10 mouse cellular contexts compared by ENCODE assay signal in genomic region chr1:34150416-34151093, GRCm38 (mm10).
DNase-seq lines count a peak whose midpoint lies in the region; ATAC-seq lines count a peak whose summit lies in the region.
"Had no signal": no experiment of that assay in that cellular context is flagged by ENCODE, and none has a peak within 500 bp of the region (broad histone marks: within the 10 kb centered on the region; RNA-seq: fewer than 3 reads in every experiment).

No protein-coding gene starts in this region.

- no peak overlapping the region for H3K4me3 ChIP-seq in hindbrain, embryonic 15.5 days
- no peak overlapping the region for H3K4me3 ChIP-seq in stomach, embryonic 16.5 days (replicated peaks; ENCODE audit: low read length)
- H3K4me3 ChIP-seq: liver, embryonic 15.5 days had no signal

- H3K36me3 ChIP-seq in hindbrain, embryonic 15.5 days, result no peaks in the 10 kb centered on the region
- no peaks in the 10 kb centered on the region for H3K36me3 ChIP-seq in stomach, embryonic 16.5 days (ENCODE audit: control insufficient read depth, insufficient read depth, low read length)
- H3K36me3 ChIP-seq: liver, embryonic 15.5 days had no signal

- H3K4me2 ChIP-seq in hindbrain, embryonic 15.5 days, result no peak overlapping the region
- H3K4me2 ChIP-seq in stomach, embryonic 16.5 days (ENCODE audit: low read depth, low read length), result no peak overlapping the region
- H3K4me2 ChIP-seq: liver, embryonic 15.5 days had no signal

- H3K4me1 ChIP-seq in hindbrain, embryonic 15.5 days (replicated peaks), result no peaks in the 10 kb centered on the region
- H3K4me1 ChIP-seq in stomach, embryonic 16.5 days (ENCODE audit: control insufficient read depth, insufficient read depth, low read length), result peaks cover 4% of the 10 kb centered on the region; the same call in 1 of the 2 replicates
- H3K4me1 ChIP-seq: liver, embryonic 15.5 days had no signal

- no peak overlapping the region for H3K9ac ChIP-seq in hindbrain, embryonic 15.5 days
- no peak overlapping the region for H3K9ac ChIP-seq in stomach, embryonic 16.5 days (ENCODE audit: low read length)
- H3K9ac ChIP-seq: liver, embryonic 15.5 days had no signal

- no peaks in the 10 kb centered on the region for H3K27me3 ChIP-seq in hindbrain, embryonic 15.5 days
- no peaks in the 10 kb centered on the region for H3K27me3 ChIP-seq in stomach, embryonic 16.5 days (ENCODE audit: control insufficient read depth, insufficient read depth, low read length)
- H3K27me3 ChIP-seq: liver, embryonic 15.5 days had no signal

- WGBS in hindbrain, embryonic 15.5 days, result 40% methylated on average over 10 of the region's 10 CpGs
- WGBS in stomach, embryonic 16.5 days, result 44% methylated on average over 10 of the region's 10 CpGs

- ATAC-seq in hindbrain, embryonic 15.5 days (ENCODE audit: low FRiP score, low read depth), result peak; percentile 59
- peak; percentile 87 for ATAC-seq in stomach, embryonic 16.5 days (ENCODE audit: insufficient read depth, low FRiP score)

- H3K9me3 ChIP-seq in hindbrain, embryonic 15.5 days, result no peaks in the 10 kb centered on the region
- H3K9me3 ChIP-seq in stomach, embryonic 16.5 days (replicated peaks; ENCODE audit: control insufficient read depth, low read length), result no peaks in the 10 kb centered on the region
- H3K9me3 ChIP-seq: liver, embryonic 15.5 days had no signal

- H3K27ac ChIP-seq in hindbrain, embryonic 15.5 days (replicated peaks), result peak overlapping the region; percentile 23
- H3K27ac ChIP-seq in stomach, embryonic 16.5 days (ENCODE audit: low read length), result peak overlapping the region; percentile 76
- H3K27ac ChIP-seq: liver, embryonic 15.5 days had no signal

- peak; percentile 22 for DNase-seq in embryo, embryonic 10 days (ENCODE audit: low spot score)
- no peak for DNase-seq in embryo, embryonic 9.5 days (ENCODE audit: extremely low spot score)
- DNase-seq in lung, postnatal 10 days, result peak; percentile 54
- no peak for DNase-seq in lung, postnatal 4 days
- no peak for DNase-seq in adrenal gland, adult 18-20 months (ENCODE audit: low spot score in 2 of 2)
- DNase-seq in MN1 (ENCODE audit: low spot score), result no peak
- DNase-seq: adrenal gland, postnatal 14 days had no signal

Comparison
In these comparisons a context has a peak if more than half of its experiments do, and no peak if none do; other contexts are left out.
1. DNase-seq: peak in embryo, embryonic 10 days (single experiment) and lung, postnatal 10 days (single experiment); none in embryo, embryonic 9.5 days (single experiment), lung, postnatal 4 days (0 of 2), adrenal gland, adult 18-20 months (0 of 2) and MN1 (single experiment).